Mouse (Mus musculus) ES-CJ7 (cell line): ENCODE results near the gene Camk1.
"Not testable (repeated sequence)": the region's sequence is repeated elsewhere in the genome, so short reads cannot be mapped to it uniquely, and the experiment has no call there.

Experiments
- DNase-seq: peaks from one replicate; pipeline ENCODE4 v3.0.0; 2011; ENCODE audit warnings: low read depth, low spot score

Gene Camk1

DNA sequence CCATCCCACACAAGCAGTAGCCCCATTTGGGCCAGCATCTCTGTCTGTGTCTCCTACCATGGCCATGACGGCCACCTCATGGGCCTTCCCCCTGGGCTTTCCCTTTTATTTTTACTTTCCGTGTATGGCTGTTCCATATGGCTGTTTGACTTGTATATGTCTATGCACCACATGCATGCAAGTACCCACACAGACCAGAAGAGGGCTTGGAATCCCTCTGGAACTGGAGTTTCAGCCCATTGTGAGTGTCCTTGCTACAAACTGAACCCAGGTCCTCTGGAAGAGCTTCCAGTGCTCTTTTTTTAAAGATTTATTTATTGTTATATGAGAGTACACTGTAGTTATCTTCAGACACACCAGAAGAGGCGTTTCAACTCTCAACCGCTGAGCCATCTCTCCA is 17.7 kb upstream of the Camk1 start:
- DNase-seq, result peak; percentile 75

DNA sequence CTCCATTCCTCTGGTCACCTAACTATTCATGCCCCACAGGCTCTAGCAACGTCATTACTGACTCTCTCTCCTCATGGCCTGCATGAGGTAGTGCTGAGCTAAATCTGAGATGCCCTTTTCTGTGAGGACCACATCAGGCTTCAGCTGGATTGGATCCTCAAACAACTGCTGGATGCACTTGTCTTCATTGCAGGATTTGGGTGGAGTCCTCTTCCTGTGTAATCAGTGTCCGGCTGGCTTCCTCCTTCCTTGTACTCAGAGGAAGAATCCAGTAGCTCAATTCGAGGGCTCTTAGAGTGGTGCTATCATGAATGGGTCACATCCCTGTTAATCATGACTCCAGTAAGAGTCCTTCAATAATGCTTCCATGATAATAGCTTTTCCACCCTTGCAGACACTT is 9.9 kb upstream of the Camk1 start:
- DNase-seq, result no peak

DNA sequence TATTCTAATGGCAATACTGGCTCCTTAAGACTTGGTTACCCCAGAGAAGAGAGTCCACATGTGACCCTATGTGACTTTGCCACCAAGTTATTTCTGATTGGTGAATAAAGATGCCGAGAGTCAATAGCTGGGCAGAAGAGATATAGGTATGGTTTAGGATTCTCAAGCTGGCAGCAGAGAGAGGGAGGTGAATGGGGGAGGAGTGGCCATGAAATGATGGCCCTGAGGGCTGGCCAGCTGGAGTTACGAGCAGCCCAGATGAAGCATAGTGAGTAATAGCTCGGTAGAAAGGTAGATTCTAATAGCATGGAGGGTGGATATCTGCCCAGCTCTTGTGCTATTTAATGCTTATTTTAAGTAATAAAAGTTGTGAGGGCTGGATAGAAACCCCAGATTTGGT is 9.0 kb upstream of the Camk1 start:
- DNase-seq, result no peak

DNA sequence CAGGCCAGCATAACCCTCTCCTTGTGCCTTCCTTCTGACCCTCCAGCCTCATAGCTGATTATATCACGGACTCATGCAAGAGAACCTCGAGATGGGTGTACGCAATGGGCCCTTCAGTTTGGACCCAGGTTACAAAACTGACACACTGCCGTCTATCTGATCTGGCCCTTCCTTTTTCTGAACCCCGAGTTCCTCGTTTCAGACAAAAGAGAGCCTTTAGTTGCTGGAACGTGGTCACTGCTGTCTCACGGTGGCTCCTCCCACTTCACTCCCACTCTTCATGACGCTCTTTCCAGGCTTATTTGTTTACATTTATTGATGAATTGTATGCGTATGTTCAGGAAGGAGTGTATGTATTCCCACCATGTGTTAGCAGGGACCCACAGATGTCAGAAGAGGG is 7.9 kb upstream of the Camk1 start:
- no peak for DNase-seq

DNA sequence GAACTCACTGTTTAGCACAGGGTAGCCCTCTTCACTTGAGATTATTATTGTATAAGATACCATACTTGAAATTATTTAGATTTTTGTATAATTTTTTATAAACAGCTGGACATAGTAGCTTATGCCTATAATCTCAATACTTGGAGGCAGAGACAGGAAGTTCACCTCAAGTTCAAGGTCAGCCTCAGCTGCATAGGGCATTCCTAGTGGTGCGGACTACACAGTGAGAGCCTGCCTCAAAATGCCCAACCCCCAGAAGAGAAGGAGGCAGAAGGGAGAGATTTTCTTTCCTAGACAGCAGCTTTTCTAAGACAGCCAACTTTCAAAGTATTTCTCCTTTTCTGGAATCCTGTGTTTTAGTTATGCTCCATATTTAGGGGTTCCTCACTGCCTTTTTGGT is 7.4 kb upstream of the Camk1 start:
- peak; percentile 77 for DNase-seq

DNA sequence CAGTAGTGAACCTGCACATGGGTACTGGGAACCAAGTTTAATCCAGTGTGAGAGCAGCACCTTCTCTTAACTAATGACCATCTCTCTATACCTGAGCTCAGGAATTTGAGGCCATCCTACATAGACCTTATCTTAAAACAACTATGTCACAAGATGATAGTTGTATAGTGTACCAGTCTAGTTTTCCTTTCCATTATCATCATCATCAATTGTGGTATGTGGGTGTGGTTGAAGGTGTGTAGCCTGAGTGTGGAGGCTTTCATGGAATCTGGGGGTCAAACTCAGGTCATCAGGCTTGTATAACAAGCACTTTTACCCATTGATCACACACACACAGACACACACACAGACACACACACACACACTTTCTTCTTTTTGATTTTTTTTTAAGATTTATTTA is 6.8 kb upstream of the Camk1 start:
- peak; percentile 83 for DNase-seq

DNA sequence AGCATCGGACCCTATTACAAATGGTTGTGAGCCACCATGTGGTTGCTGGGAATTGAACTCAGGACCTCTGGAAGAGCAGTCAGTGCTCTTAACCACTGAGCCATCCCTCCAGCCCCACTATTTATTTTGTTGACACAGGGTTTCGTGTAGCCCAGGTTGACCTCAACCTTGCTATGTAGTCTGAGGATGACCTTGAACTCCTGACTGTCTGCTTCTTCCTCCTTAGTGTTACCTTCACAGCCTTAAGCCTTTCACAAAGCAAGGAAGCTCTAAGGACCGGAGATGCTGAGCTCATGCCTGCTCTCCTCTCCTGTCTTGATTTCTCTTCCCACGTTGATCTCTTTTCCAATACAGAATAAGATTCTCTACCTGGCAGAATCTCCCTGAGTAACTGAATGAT is 3.1 kb upstream of the Camk1 start:
- DNase-seq, result peak; percentile 55

DNA sequence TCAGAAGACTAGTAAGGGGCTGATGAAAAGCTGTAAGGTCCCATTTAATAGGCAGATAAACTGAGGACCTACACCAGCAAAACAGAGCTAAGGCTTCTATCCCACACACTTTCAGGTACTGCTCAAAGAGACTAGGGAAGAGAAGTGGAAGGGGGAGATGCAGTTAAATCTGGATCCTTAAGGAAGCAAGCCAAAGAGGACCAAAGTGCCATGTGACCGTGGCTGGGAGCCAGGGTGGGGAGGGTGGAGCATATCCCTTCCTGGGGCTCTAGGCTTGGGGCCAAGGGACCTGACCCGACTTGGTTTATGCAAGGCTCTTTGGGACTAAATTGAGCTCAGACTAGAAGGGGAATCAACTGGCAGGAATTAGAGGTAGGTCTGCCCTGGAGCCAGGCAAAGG is 537 bp upstream of the Camk1 start:
- DNase-seq, result no peak

DNA sequence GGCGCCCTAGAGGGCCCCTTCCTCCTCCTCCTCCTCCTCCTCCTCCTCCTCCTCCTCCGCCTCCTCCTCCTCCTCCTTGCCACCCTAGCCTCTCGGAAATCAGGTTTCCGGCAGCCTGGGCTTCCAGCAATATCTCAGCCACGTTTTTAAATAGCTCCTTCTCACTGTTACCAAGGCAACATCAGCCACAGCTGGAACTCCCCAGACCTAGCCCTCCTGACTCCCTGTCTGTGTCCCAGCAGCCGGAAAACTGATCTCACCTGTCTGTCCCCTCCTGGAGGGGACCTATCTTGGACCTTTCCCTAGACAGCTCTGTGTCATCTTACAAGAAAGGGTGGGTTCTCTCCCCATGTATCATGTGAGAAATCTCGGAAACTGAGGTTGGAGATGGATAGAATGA is 1.5 kb downstream of the Camk1 start:
- no peak for DNase-seq

DNA sequence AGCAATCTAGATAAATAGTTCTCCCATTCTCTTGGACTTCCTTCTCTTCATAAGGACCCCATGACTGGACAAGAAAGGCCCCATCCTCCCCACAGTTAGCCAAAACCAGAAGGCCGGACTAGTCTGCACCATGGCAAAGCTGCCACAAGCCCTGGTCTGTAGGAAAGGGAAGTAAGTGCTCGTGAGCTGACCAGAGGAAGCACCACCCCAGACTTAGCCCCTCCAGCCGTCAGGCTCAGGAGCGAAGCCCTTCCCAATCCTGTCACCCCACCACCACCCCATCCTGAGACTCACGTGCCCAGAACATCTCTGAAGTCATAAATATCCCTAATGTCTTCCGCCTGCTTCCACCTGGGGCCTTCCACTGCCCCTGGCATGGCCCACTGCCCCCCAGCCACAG is 2.2 kb downstream of the Camk1 start:
- no peak for DNase-seq

DNA sequence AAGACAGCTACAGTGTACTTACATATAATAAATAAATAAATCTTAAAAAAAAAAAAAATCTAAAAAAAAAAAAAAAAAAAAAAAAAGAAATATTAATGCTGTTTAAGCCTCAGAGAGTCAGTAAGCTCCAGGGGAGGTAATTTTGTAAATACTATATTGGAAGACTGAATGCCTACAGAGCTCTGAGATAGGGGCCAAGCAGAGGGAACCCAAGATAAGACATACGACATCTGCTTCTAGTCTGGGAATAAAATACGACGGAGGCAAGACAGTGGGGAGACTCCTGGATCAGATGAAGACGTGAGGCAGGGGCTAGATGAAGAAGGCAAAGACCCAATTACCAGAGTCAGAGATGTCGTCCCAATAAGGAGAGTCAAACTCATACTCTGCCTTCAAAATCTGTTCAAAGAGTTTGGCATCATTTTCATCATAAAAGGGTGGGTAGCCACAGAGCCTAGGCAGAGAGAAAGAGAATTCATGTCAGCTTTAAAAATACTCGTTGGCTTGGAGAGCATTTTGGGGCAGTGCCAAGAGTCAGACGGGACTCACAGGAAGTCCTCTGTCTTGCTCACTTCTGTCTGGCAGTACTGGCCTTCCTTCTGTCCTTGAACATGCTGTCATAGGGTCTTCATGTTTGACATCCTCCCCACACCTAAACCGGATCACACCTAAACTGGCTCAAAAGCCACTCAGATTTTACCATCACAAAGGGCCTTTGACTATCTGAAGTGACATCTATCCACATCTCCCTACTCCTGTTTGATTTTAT is 6.7 kb downstream of the Camk1 start:
- no peak for DNase-seq

DNA sequence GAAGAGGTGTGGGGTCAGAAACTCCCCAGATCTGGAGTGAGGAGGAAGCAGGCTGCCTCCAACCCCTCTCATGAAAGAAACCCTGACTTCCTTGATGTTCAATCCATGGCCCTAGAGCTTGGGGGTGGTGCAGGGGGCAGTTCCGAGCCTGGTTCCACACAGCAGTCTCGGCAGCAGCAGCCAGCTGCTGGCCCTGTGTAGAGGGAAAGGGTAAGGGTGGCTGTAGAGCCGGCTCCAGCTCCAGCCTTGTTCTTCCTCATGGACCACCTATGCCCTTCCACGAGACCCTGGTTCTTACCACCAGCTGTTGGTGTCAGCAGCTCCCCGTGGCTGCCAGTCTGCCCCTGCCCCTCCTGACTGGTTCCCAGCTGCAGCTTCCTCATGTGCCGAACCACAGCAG is 9.6 kb downstream of the Camk1 start:
- DNase-seq, result no peak

DNA sequence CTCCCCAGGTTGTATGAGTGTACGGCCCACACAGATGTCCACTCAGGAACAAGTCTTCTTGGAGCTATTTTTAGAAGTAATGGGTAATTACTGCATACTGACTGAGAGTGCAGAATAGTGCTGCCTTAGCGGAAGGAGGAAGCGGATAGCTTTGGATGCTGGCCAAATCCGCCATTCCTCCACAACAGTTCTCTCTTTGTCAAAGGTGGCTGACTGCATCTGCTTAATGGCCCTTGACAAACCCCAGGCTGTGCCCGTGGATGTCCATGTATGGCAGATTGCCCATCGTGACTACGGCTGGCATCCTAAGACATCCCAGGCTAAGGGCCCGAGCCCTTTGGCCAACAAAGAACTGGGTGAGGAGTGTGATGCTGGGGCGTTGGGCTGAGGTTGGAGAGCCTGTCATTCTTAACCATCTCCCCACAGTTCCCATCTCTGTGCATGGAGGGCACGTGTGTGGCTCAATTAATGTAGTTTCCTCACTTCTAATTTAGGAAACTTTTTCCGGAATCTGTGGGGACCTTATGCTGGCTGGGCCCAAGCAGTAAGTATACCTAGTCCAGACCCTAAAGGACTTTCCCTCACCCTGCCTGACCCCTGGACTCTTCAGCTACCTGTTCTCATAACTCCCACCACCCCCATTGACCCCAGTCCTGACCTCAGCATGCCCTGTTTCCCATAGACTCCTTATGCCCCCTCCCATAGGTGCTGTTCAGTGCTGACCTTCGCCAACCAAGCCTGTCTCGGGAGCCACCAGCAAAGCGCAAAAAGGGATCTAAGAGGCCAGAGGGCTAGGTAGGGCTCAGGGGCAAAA is 10.4 kb downstream of the Camk1 start:
- no peak for DNase-seq

DNA sequence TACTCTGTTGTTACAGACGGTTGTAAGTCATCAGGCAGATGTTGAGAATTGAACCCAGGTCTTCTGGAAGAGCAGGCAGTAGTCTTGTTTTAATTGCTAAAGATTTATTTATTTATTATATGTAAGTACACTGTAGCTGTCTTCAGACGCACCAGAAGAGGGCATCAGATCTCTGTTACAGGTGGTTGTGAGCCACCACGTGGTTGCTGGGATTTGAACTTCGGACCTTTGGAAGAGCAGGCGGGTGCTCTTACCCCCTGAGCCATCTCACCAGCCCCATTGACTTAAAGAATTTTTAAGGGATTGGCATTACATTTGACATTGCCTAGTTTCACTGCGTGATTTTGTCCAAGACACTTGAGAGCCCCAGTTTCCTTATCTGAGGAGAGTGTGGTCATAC is 11.1 kb downstream of the Camk1 start:
- not testable (repeated sequence) for DNase-seq

DNA sequence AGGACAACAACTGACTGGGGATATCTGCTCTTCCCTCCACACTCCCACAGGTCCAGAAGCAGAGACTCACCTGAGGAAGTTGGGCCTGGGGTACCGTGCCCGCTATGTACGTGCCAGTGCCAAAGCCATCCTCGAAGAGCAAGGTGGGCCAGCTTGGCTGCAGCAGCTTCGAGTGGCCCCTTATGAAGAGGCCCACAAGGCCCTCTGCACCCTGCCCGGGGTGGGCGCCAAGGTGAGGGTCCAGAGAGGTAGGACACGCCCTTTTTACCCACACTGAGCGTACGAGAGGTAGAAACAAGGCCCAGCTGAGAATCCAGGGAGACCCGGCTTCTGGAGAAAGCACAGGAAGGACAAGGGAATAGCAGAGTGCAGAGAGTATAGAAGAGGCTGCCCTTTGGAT is 12.1 kb downstream of the Camk1 start:
- no peak for DNase-seq

DNA sequence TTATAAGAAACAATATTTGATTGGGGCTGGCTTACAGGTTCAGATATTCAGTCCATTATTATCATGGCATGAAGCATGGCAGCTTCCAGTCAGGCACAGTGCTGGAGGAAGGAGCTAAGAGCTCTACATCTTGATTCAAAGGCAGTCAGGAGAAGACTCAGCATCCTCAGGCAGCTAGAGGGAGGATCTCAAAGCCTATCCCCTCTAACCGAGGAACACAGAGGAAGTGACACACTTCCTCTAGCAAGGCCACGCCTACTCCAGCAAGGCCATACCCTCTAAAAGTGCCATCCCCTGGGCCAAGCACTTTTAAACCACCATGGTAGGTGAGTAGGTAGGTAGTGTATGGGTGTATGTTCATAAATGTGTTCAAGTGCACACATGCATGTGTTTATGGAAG is 13.2 kb downstream of the Camk1 start:
- DNase-seq, result peak; percentile 38

DNA sequence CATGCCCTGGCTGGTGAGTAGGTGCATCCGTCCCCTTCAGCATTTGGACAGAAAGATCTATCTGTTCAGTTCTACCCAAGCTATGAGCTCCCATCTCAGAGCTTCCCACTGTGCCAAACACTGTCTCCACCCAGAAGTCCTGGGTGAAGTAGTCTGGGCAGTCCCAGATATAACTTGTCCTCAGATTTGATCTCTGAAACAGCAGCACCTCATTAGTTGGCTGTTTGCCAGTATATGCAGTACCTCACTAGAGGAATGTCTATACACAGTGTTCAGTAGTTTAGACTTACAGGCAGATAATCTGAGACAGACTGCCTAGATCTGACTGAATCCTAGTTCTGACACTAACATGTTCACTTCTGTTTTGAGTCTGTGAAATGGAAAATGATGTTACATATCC is 14.4 kb downstream of the Camk1 start:
- no peak for DNase-seq

DNA sequence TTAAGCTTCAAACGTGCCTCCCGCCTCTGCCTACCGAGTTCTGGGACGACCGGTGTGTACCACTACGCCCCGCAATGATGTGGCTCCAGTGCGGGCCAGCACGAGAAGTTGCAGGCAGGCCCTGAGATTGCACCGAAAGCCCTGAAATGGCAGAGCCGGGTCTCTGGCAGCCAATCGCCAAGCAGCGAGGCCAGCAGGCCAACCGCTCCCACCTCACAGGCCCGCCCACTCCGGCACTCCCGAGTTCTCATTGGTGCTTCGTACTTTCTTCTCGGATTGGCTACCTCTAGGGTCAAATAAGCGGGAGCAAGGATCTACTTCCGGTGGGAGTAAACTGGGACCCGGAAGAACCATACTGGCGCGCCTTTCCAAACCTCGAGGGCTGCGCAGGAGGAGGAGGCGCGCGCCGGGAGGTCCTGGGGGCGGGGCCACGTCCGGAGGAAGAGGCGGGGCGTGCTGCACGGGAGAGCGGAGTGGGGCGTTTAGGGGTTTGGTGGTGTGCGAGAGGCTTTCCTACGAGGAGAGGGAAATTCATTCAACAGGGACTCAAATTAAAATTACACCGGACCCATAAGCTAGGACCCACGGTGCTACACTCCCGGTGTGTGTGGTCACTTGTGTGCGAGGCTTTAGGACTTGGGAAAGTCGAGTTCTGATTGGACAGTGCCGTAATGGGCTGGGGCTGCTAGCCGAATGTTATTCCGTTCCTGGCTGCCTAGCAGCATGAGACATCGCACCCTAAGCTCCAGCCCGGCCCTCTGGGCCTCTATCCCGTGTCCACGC is 17.1 kb downstream of the Camk1 start, which contains the start of gene Ogg1:
TSS of gene Ogg1 (plus strand) at position 440 of the 783 bp plus-strand sequence.
- peak; percentile 100 for DNase-seq

DNA sequence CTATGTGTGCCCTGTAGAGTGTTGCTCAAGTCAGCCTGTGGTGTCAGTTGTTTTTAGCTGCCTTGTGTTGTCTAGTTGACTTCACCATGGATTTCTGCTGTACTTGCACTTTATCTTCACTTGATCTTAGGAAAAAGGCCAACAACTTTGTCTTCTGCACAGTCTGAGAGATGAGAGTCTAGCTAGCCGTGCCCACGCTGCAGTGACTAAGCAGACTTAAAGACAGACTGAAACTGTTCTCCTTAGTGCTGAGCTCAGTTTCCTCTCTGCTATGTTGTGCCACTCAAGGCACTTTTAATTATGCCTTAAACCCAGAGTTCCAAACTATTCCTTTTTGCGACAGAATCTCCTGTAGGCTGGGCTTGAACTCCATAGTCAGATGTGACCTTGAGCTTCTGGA is 27.8 kb downstream of the Camk1 start:
- no peak for DNase-seq

DNA sequence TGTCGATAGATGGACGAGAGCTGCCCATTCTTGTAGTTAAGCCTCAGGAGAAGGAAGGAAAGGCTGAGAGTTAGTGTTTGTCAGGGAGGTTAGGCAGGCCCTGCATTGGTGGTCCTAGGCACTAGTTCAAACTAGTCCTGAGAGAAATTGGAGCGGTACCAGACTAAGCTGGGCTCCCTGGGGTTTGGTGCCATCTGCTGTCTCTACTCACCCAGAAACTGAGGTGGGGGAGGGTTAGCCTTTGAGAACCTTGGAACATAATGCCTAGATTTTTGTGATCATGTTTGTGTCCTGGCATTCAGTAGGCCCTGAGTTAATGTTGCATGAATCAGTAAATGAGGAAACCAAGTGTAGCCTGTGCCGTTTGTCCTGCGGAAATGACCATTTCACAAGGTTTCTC is 35.6 kb downstream of the Camk1 start:
- peak; percentile 56 for DNase-seq

DNA sequence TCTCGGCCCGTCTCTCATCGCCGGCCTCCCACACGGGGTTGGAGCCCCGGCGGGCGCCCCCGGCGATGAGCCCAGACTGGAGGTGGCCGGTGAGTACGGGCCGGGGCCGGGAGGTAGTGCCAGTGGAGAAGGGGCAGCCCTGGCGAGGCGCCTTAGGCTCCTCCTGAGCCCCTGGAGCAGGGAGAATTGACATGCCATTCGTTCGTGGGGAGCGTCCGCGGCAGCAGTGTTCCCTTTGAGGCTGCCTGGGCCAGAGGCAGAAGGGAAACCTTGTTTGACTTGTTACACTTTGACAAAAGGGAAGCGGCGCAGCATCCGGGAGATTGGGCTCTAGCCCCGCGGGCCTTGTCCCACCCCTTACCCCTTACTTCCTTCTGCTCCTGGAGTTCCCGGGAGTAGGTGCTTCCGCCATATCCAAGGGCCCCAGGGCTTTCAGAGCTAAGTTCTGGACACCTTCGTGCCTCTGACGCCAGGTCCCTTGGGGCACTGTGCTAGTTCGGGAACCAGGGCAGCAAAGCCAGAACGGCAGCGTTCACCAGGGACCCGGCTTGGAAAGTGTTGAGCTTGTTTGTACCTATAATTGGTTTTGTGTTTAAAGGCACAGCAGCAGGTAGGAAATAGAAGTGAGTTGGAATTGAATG is 36.2 kb downstream of the Camk1 start:
- peak; percentile 64 for DNase-seq

DNA sequence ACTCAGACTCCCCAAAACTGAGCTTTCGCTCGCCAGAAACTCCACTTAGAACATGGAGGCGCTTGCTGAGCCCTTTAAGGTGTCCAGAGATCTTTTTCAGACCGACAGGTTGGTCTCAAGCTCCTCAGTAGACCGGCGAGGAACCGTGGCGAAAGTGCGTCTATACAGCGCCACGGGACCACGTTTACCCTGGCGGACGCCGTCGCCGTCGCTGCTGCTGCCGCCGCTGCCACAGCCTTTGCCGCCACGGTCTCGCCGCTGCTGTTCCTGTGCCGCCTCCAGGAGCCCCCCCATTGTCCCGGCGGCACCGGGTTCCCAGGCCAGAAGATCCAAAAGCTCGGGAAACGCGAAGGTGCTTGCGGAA is 36.8 kb downstream of the Camk1 start, which contains the start of gene Brpf1:
TSS of gene Brpf1 (plus strand) at position 152 of the 364 bp plus-strand sequence.
- no peak for DNase-seq
